Mouse (Mus musculus): ENCODE data around the gene Ptger2.
A peak's percentile ranks its signal among the peaks of the same experiment; 100 is the strongest.
"Not testable (repeated sequence)": the region's sequence is repeated elsewhere in the genome, so short reads cannot be mapped to it uniquely, and the experiment has no call there.

Ptger2 gene

GRCm38 (mm10) chr14:44987674-44988355 lies at the start of gene Ptger2:
TSS of gene Ptger2 (plus strand) at chr14:44988195.
- DNase-seq, result not testable (repeated sequence)

- no peak for DNase-seq
These were observed 27.2 kb upstream of the Ptger2 start for GRCm38 (mm10) chr14:44960746-44961145.

DNA sequence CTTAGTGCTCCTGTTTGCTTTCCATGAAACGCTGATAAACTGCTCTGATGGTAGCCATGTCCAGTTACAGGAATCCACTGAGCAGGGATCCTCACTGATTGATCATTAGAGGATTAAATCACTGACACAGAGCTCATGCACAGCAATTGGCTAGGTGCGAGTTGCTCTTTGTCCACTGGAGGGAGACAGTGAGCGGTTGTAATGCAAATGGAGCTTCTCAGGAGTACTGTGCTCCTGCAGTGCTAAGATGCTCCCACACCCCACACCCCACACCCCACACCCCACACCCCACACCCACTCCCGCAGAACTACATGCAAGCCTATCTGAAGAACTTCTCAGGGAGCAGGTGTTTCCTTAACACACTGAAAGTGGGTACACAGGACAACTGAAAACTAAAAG lies 10.7 kb upstream of the Ptger2 start:
- peak; percentile 53 to 82 for DNase-seq

DNA sequence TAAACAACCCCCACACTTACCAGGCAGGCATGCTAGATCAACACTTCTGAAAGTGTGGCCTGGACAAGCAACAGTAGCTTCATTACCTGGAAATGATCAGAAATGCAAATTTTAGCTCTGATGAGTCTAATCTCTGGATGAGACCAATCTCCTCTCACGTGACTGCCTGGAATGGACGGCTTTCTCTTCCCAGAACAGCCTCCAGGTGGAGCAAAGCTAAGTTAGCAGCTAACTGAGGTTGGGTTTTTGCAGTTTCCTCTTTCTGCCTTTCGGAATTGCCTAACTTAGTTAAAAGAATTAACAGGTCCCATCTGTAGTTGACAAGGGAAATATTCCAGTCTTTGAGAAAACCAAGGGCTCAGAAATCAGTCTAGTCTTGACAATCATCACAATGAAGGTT lies 8.1 kb upstream of the Ptger2 start:
- peak; percentile 12 to 51 for DNase-seq

GRCm38 (mm10) chr14:44981490-44981889 lies 6.5 kb upstream of the Ptger2 start:
- DNase-seq, result peak; percentile 53 to 73

DNA sequence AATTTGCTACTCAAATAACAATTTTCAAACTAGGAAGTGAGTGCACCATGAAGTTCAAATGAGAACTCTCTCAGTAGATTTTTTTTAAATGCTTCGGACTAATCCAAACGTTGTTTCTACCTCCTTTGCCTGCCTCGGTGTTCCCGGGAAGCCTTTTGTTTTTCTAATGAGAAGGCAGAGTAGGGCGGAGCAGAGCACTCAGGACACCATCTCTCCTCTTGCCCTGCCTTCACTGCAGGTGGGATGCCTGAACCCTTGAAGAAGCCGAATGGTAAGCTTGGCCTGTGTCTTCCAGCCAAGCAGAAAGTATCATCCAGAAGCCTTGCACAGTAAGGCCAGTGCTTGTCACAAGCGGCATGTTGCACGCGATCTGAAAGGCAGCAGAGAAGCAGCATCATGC lies 3.9 kb upstream of the Ptger2 start:
- no peak for DNase-seq

- no peak for DNase-seq
These were observed 1.7 kb upstream of the Ptger2 start for GRCm38 (mm10) chr14:44986248-44986647.

DNA sequence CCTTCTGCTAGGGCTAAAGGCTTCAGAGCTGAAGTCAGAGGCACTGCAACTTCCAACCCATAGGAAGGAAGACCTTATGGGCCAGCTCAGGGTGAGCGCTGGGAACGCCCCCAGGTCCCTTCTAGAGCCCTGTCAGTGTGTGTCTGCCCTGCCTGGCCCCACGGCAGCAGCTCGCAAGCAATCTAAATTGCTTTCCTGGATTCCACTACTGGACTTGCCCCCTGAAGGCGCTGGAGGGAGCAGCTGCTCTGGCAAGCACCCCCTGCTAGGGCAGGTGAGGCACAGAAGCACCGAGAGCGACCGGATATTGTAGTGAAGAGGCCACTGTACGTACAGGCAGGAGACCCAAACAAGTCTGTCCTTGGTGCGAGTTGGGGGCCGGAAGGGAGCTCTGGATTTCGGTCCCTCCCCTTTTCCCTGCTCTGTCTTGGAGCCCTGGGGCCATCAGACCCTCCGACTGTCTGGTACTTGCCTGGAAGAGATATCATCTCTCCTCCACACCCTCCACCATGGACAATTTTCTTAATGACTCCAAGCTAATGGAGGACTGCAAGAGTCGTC lies 541 bp downstream of the Ptger2 start:
- peak in 1 of 2 experiments; percentile 12 for DNase-seq

GRCm38 (mm10) chr14:44989017-44989721 lies 1.2 kb downstream of the Ptger2 start:
- DNase-seq, result peak in 1 of 2 experiments; percentile 13

GRCm38 (mm10) chr14:44989751-44990150 lies 1.8 kb downstream of the Ptger2 start:
- DNase-seq, result no peak

DNA sequence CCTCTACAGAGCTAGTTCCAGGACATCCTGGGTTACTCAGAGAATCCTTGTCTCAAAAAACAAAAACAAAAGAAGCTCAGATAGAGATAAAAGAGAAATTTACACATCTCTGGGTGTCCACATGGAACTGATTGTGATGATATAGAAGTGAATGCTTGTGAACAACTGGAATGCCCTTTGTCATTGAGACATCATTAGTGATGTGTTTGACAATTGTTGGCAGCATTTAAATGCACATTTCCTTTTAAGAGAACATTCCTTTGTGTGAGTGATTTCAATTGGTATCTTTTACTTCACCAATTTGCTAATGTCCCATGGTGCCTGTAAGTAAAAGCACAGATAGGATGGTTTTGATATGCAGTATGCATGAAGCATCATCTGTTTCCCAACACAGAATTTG lies 6.3 kb downstream of the Ptger2 start:
- DNase-seq, result no peak

DNA sequence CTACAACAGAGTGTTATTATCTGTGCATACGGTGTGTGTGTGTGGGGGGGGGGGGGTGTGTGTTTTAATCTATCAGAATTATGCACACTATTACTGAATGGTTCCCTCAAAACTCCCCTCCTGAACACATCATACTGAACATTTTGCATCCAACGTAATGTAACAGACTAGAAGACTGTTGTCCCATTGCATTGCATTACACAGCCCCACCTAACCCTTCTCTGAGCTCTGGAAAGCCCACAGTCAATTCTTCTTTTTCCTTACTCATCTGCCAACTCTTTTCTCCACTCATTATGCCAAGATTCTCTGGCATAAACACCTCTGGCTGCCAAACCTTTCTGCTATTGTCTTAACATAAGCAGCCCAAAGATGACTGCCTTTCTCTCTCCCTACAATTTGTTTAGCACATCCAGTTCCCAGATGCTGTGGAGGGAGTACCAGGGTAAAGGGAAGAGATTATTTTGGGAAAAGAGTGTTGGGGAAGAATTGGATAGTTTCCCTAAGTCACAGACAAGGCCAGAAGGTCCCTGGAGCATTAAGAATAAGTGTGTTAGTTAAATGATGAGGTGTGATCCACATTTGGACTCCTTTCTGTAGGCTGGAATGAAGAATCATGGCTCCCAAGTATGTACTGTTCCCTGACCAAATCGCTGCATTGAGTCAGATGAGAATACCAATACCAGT lies 12.2 kb downstream of the Ptger2 start:
- DNase-seq, result no peak

- no peak for DNase-seq
These were observed 17.8 kb downstream of the Ptger2 start for GRCm38 (mm10) chr14:45005698-45006283.

DNA sequence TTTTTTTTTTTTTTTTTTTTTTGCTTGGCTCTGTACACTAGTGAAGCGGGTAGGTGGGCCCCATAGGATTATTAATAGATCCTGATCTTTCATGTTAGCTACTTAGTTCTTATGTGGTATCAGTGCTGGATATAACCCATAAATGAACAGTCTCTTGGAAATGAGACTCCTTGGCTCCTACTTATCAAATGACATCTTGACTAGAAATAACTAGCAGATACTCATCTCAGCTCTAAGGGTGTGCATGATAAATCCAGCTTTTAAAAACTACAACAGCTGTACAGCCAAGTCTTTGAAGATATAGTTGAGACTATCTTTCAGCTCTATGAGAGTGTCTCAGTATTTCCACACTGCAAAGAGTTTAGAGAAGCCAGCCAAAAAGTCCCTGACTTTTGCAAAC lies 21.2 kb downstream of the Ptger2 start:
- no peak for DNase-seq

DNA sequence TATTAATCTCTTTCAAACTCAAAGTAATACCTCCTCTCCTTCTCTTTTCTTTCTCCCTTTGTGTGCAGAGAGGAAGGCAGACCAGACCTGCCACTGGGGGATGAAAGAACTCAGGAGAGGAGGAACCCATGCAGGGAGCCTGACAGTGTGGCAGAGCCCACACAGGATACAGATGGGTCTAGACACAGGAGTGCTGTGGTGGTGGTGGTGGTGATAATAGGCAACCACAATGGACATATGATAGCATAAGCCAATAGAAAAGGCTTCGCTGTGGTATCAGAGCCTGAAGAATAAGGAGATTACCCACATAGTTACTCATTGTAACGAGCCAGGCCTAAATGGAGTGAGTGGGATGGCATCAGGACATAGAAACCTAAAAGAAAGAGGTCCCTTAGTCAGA lies 23.3 kb downstream of the Ptger2 start:
- no peak for DNase-seq

- no peak for DNase-seq
These were observed 23.7 kb downstream of the Ptger2 start for GRCm38 (mm10) chr14:45011671-45012070.

DNA sequence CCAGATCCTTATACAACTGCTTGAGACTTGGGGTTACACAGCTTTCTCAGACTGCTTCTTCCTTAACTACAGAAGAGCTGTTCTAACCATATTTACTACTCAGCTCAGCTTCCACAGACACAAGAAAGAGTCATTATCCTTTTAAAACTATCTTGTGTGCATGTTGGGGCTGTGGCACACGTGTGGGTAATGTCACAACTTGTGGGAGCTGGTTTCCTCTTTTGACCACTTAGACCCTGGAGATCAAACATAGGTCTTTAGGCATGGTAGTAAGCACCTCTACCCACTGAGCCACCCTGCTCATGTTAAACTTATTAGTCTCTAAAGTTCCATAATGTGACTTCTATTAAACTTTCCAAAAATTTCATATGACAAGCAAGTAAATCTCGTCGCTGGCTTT lies 33.6 kb downstream of the Ptger2 start:
- no peak for DNase-seq

GRCm38 (mm10) chr14:45034293-45034692 lies 46.3 kb downstream of the Ptger2 start:
- no peak for DNase-seq

- DNase-seq, result no peak
These were observed 48.6 kb downstream of the Ptger2 start for GRCm38 (mm10) chr14:45036579-45036978.

- DNase-seq, result no peak
These were observed 50.1 kb downstream of the Ptger2 start for GRCm38 (mm10) chr14:45038052-45038451.

GRCm38 (mm10) chr14:45040851-45041475 lies 53.0 kb downstream of the Ptger2 start:
- no peak for DNase-seq

GRCm38 (mm10) chr14:45048128-45048527 lies 60.1 kb downstream of the Ptger2 start:
- no peak for DNase-seq

Measured in kidney, postnatal 36 days (tissue).